Mouse (Mus musculus): Measurements from ENCODE around the gene Cask. TPM values are rescaled to one million over a fixed set of nuclear protein-coding genes. Genes with fewer than 3 reads are reported as not detected.

Gene Cask
- 2.2 and 2.4 TPM in 2 replicates for polyA plus RNA-seq (2012)

GRCm38 (mm10) chrX:13851285-13851684 lies at the start of gene Cask:
Gene Cask, minus strand, starts transcription at chrX:13851367.

GRCm38 (mm10) chrX:13661063-13661462 lies 190.1 kb downstream of the Cask start, which contains the start of gene Gpr82:
Gene Gpr82, plus strand, starts transcription at chrX:13661363.

GRCm38 (mm10) chrX:13631599-13632283 lies 219.4 kb downstream of the Cask start, which contains the start of gene Gpr34:
Gene Gpr34, plus strand, starts transcription at chrX:13632089.

Other genes with a start within 250 kb of the Cask start
- gene Gpr34, start 219.3 kb downstream of the Cask start, polyA plus RNA-seq (2012) = 0.06 TPM in 1 of 2 replicates, not detected in the other
- gene Gpr82, start 190.0 kb downstream of the Cask start, polyA plus RNA-seq (2012) = not detected in 2 replicates

Measured in megakaryocyte-erythroid progenitor cell, adult 5 weeks (primary cell).